ENCODE assay signal across 9 mouse cellular contexts in the genomic region with DNA sequence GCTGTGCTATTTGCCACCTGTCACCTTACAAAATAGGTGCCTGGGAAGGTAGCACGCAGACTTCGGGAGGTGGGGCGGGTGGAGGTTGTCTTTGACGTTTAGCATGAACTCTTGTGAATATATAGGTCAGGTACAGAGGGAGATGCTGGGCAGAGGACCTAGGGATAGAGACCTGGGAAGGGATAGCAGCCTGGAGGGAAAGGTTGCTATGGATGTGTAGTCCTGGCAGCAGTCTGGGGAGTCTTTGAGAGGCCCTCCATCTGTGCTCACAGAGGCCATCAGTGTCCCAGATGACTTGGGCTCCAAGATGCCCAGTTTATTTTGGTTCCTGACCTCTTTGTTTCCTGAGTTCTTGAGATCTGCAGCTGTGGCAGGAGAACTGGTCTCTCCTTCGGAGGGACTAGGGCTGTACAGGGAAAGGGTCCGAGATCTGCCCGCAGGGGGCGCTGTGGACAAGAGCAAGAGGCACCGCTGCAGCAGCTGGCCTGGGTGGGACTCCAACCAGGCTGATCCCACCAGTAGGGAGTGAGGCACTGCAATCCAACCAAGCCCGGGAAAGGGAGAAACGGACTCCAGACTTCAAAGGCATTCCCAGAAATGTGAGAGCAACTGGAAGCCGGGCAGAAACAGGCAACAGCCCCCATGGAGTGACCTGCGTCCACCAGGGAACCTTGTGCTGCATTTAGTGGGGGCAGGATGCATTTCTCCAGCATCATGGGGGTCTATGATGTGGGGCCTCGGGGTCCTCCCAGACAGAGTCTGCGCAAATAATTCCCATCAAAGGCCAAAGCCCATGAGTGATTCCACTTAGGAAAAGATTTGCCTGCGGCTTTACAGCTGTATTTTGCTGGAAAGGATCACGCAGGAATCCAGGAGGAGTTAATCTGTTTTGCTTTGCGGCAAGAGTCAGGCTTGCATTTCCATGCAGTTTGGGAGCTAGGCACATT.
DNase-seq lines count a peak whose midpoint lies in the region; ATAC-seq and TF ChIP-seq lines count a peak whose summit lies in the region.
"Had no signal": no experiment of that assay in that cellular context is flagged by ENCODE, and none has a peak within 500 bp of the region (broad histone marks: within the 10 kb centered on the region; RNA-seq: fewer than 3 reads in every experiment).

No protein-coding gene starts in this region.

- peaks cover 10% of the 10 kb centered on the region; the same call in 1 of the 2 replicates for H3K4me1 ChIP-seq in intestine, embryonic 14.5 days (replicated peaks; ENCODE audit: control insufficient read depth, insufficient read depth, low read length)
- peaks cover 11% of the 10 kb centered on the region for H3K4me1 ChIP-seq in midbrain, embryonic 15.5 days
- peaks cover 6% of the 10 kb centered on the region; the same call in 1 of the 2 replicates for H3K4me1 ChIP-seq in spleen, adult 2 months (ENCODE audit: control insufficient read depth, insufficient read depth, insufficient read length)

- DNase-seq in T-cell, adult 2 months (ENCODE audit: low spot score) = peak; percentile 51
- DNase-seq in cerebellum, postnatal 14 days = peak; percentile 70 to 87
- DNase-seq in gastrocnemius, adult 2 months = peak; percentile 82
- peak; percentile 98 for DNase-seq in intestine, embryonic 14.5 days (ENCODE audit: low spot score)
- DNase-seq in left cerebral cortex, postnatal 36 days (ENCODE audit: low spot score in 2 of 2) = peak; percentile 38 to 60
- DNase-seq in spleen, adult 2 months (ENCODE audit: low read depth in 1 of 2, low spot score in 2 of 2) = peak; percentile 15 to 66

- no peak overlapping the region for H3K27ac ChIP-seq in gastrocnemius, adult 2 months
- H3K27ac ChIP-seq in intestine, embryonic 14.5 days (ENCODE audit: low read depth) = no peak overlapping the region
- H3K27ac ChIP-seq in midbrain, embryonic 15.5 days = no peak overlapping the region
- no peak overlapping the region for H3K27ac ChIP-seq in spleen, adult 2 months (ENCODE audit: insufficient read depth, low read length)

- H3K4me2 ChIP-seq in intestine, embryonic 14.5 days (ENCODE audit: low read length) = 0 out of 2 replicates have a peak overlapping the region, but pooled peaks have one; percentile 18
- H3K4me2 ChIP-seq in midbrain, embryonic 15.5 days = peak overlapping the region; percentile 16; the same call in 1 of the 2 replicates

- 0 out of 2 replicates have a peak overlapping the region, but pooled peaks have one; percentile 3 for H3K9ac ChIP-seq in intestine, embryonic 14.5 days (ENCODE audit: low read length)
- no peak overlapping the region for H3K9ac ChIP-seq in midbrain, embryonic 15.5 days

- no peaks in the 10 kb centered on the region for H3K36me3 ChIP-seq in intestine, embryonic 14.5 days (ENCODE audit: control insufficient read depth, insufficient read depth, low read length)
- no peaks in the 10 kb centered on the region for H3K36me3 ChIP-seq in midbrain, embryonic 15.5 days (replicated peaks)
- no peaks in the 10 kb centered on the region for H3K36me3 ChIP-seq in spleen, adult 2 months (ENCODE audit: control insufficient read depth, insufficient read depth, low read length)

- 27% methylated on average over 18 of the region's 18 CpGs for WGBS in intestine, embryonic 14.5 days
- 22% methylated on average over 18 of the region's 18 CpGs for WGBS in midbrain, embryonic 15.5 days
- WGBS in spleen, adult 2 months = 55% methylated on average over 18 of the region's 18 CpGs

- H3K27me3 ChIP-seq in intestine, embryonic 14.5 days (replicated peaks; ENCODE audit: control insufficient read depth, insufficient read depth, low read length) = no peaks in the 10 kb centered on the region
- H3K27me3 ChIP-seq in midbrain, embryonic 15.5 days (replicated peaks) = peaks cover 9% of the 10 kb centered on the region; the same call in 1 of the 2 replicates
- no peaks in the 10 kb centered on the region for H3K27me3 ChIP-seq in spleen, adult 2 months (ENCODE audit: control insufficient read depth, insufficient read depth, low read length)

- intact Hi-C loops in gastrocnemius, adult 2 months (cut with DNase I) = no loop called here
- intact Hi-C loops in left cerebral cortex, postnatal 36 days (cut with DNase I) = no loop called here

- TF ChIP-seq CTCF in gastrocnemius, adult 2 months (IDR thresholded peaks at IDR 0.05) = peak; percentile 71
- TF ChIP-seq CTCF in spleen, adult 2 months (IDR thresholded peaks at IDR 0.05; ENCODE audit: extremely low read depth, insufficient read depth, insufficient read length, insufficient replicate concordance) = peak; percentile 74

- peak; percentile 92 for ATAC-seq in intestine, embryonic 14.5 days (replicated peaks; ENCODE audit: low FRiP score, low TSS enrichment, low read depth)
- peak; percentile 86 for ATAC-seq in midbrain, embryonic 15.5 days (replicated peaks)
- no peak for ATAC-seq in erythroblast, adult 5-6 weeks (replicated peaks; ENCODE audit: low FRiP score, poor library complexity, severe bottlenecking)

- H3K9me3 ChIP-seq in intestine, embryonic 14.5 days (ENCODE audit: control insufficient read depth, low read length) = no peaks in the 10 kb centered on the region
- no peaks in the 10 kb centered on the region for H3K9me3 ChIP-seq in midbrain, embryonic 15.5 days

- no peak for TF ChIP-seq POLR2A in spleen, adult 2 months (IDR thresholded peaks at IDR 0.05; ENCODE audit: low read depth, low read length)

- no peak overlapping the region for H3K4me3 ChIP-seq in gastrocnemius, adult 2 months
- no peak overlapping the region for H3K4me3 ChIP-seq in intestine, embryonic 14.5 days (ENCODE audit: low read depth, low read length)
- no peak overlapping the region for H3K4me3 ChIP-seq in midbrain, embryonic 15.5 days
- H3K4me3 ChIP-seq in spleen, adult 2 months (ENCODE audit: extremely low read depth, insufficient read depth, insufficient read length) = no peak overlapping the region
- H3K4me3 ChIP-seq: megakaryocyte, embryonic 14.5 days had no signal

Comparison
In these comparisons a context has a peak if more than half of its experiments do, and no peak if none do; other contexts are left out.
1. DNase-seq: peak in every context shown above with its lines; median percentile 98 in intestine, embryonic 14.5 days; 82 in gastrocnemius, adult 2 months; 78 in cerebellum, postnatal 14 days; 51 in T-cell, adult 2 months; 49 in left cerebral cortex, postnatal 36 days; 40 in spleen, adult 2 months.